Mouse (Mus musculus) skeletal muscle tissue, postnatal 0 days (tissue): ENCODE measurements around the gene Zkscan4. TPM values are rescaled to one million over a fixed set of nuclear protein-coding genes. Genes with fewer than 3 reads are reported as not detected.

ENCODE experiments used
- microRNA counts: library from miRNA; unstranded; fragments of <30 nt; microRNA quantifications from one replicate; lab custom pipeline; 2015
- microRNA-seq, 2 experiments: library from miRNA; unstranded; fragments of <30 nt; microRNA quantifications; one replicate each; pipeline ENCODE4; 2016
- polyA plus RNA-seq: library from polyadenylated mRNA; unstranded; fragments of >200 nt; fragmentation: Nextera tagmentation; extraction: Ambion mirVana; gene quantifications from 2 replicates; pipeline ENCODE4 v1.2.1, GENCODE M21; 2015

Gene Zkscan4
- 1.5 and 2.0 TPM in 2 replicates for polyA plus RNA-seq

GRCm38 (mm10) chr13:21478759-21479670 lies at the start of gene Zkscan4, which contains the start of gene Gm10065:
Gene Zkscan4 (plus strand): TSS chr13:21478907.
Gene Gm10065 (minus strand): TSS chr13:21479441.

GRCm38 (mm10) chr13:21440503-21441206 lies 38.1 kb upstream of the Zkscan4 start, which contains the start of gene Pgbd1:
Gene Pgbd1 (minus strand): TSS chr13:21441058.

GRCm38 (mm10) chr13:21453449-21453848 lies 25.3 kb upstream of the Zkscan4 start, which contains the start of gene Zscan26:
Gene Zscan26 (minus strand): TSS chr13:21453730.

GRCm38 (mm10) chr13:21468061-21469019 lies 10.4 kb upstream of the Zkscan4 start, which contains the start of gene Nkapl:
Gene Nkapl (minus strand): TSS chr13:21468509.

GRCm38 (mm10) chr13:21495080-21495479 lies 16.4 kb downstream of the Zkscan4 start, which contains the start of gene AK157302:
Gene AK157302 (plus strand): TSS chr13:21495223.

GRCm38 (mm10) chr13:21501182-21501581 lies 22.5 kb downstream of the Zkscan4 start, which contains the start of gene Gm11273:
Gene Gm11273 (minus strand): TSS chr13:21501418.

GRCm38 (mm10) chr13:21530781-21531201 lies 52.1 kb downstream of the Zkscan4 start, which contains the start of gene Zkscan8:
Gene Zkscan8 (minus strand): TSS chr13:21531120.

MicroRNAs within 50 kb of the gene (microRNA counts, 519-probe panel; counts per million panel counts)
- 296 counts per million, percentile 58 among the panel's probes with 10 or more counts for microRNA mmu-miR-1896 (lab: Ali Mortazavi, UCI)

Small RNAs within 50 kb of the gene (microRNA-seq; reads per million reads assigned to microRNA genes)
- gene Mir1896: 0 reads per million in 2 experiments

Other genes with a start within 250 kb of the Zkscan4 start
- not detected in 2 replicates for gene Gpx5, start 186.2 kb upstream of the Zkscan4 start, polyA plus RNA-seq
- not detected in 2 replicates for gene Gpx6, start 166.8 kb upstream of the Zkscan4 start, polyA plus RNA-seq
- not detected in 2 replicates for gene Olfr1367, start 132.0 kb upstream of the Zkscan4 start, polyA plus RNA-seq
- gene Zscan12, start 116.1 kb upstream of the Zkscan4 start, polyA plus RNA-seq: 6.2 and 6.6 TPM in 2 replicates
- 28.7 and 32.5 TPM in 2 replicates for gene Zkscan3, start 76.2 kb upstream of the Zkscan4 start, polyA plus RNA-seq
- gene Pgbd1, start 37.8 kb upstream of the Zkscan4 start, polyA plus RNA-seq: 0.68 and 0.95 TPM in 2 replicates
- gene Zscan26, start 25.2 kb upstream of the Zkscan4 start, polyA plus RNA-seq: 15.1 and 17.5 TPM in 2 replicates
- gene Nkapl, start 10.4 kb upstream of the Zkscan4 start, polyA plus RNA-seq: 1.4 and 1.7 TPM in 2 replicates
- not detected in 2 replicates for gene Gm10065, start 534 bp downstream of the Zkscan4 start, polyA plus RNA-seq
- gene AK157302, start 16.3 kb downstream of the Zkscan4 start, polyA plus RNA-seq: 0.62 and 0.77 TPM in 2 replicates
- gene Gm11273, start 22.5 kb downstream of the Zkscan4 start, polyA plus RNA-seq: 11.8 and 13.2 TPM in 2 replicates
- gene Zkscan8, start 52.2 kb downstream of the Zkscan4 start, polyA plus RNA-seq: 2.4 TPM in 2 replicates
- 0.10 TPM in 1 of 2 replicates, not detected in the other for gene Olfr1366, start 63.9 kb downstream of the Zkscan4 start, polyA plus RNA-seq
- gene Olfr1535, start 81.0 kb downstream of the Zkscan4 start, polyA plus RNA-seq: not detected in 2 replicates
- gene Olfr1364, start 102.9 kb downstream of the Zkscan4 start, polyA plus RNA-seq: not detected in 2 replicates
- gene Olfr1362, start 135.1 kb downstream of the Zkscan4 start, polyA plus RNA-seq: not detected in 2 replicates
- gene Olfr11, start 163.6 kb downstream of the Zkscan4 start, polyA plus RNA-seq: not detected in 2 replicates
- gene Olfr1361, start 184.5 kb downstream of the Zkscan4 start, polyA plus RNA-seq: not detected in 2 replicates
- not detected in 2 replicates for gene Olfr1360, start 198.5 kb downstream of the Zkscan4 start, polyA plus RNA-seq
- not detected in 2 replicates for gene Olfr1359, start 219.2 kb downstream of the Zkscan4 start, polyA plus RNA-seq
- 0.60 and 0.77 TPM in 2 replicates for gene Hist1h2bl, start 237.2 kb downstream of the Zkscan4 start, polyA plus RNA-seq
- 5.6 and 8.3 TPM in 2 replicates for gene Hist1h2ai, start 237.5 kb downstream of the Zkscan4 start, polyA plus RNA-seq
- gene Hist1h3h, start 238.8 kb downstream of the Zkscan4 start, polyA plus RNA-seq: 1.9 and 3.5 TPM in 2 replicates
- gene Hist1h2bm, start 243.1 kb downstream of the Zkscan4 start, polyA plus RNA-seq: 0.33 and 0.82 TPM in 2 replicates